ENCODE assay signal across 23 mouse cellular contexts in the genomic region with DNA sequence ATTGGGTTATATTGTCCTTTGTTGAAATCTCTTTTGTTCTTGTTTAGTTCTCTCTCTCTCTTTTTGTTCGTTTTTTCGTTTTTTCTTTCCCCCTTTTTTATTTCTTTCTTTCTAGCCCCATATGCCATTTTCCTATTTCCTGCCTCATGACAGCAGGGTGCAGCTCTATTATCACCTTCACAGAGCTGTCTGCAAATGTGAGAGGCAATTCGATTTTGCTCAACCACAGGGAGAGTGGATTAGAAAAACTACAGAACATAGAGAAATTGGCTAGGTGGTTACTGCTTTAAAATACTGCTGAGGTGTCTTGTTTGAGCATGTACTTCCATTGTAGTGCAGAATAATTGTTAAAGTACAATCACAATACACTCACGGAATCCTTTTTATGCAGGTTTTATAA. TPM values are rescaled to one million over a fixed set of nuclear protein-coding genes. Genes with fewer than 3 reads are reported as not detected.
DNase-seq lines count a peak whose midpoint lies in the region; ATAC-seq and TF ChIP-seq lines count a peak whose summit lies in the region.
"Had no signal": no experiment of that assay in that cellular context is flagged by ENCODE, and none has a peak within 500 bp of the region (broad histone marks: within the 10 kb centered on the region; RNA-seq: fewer than 3 reads in every experiment).

No protein-coding gene starts in this region.

- no peaks in the 10 kb centered on the region for H3K36me3 ChIP-seq in midbrain, embryonic 11.5 days (ENCODE audit: control insufficient read depth, insufficient read depth, low read length)
- H3K36me3 ChIP-seq in midbrain, embryonic 14.5 days (ENCODE audit: control insufficient read depth, insufficient read depth, low read length), result no peaks in the 10 kb centered on the region
- H3K36me3 ChIP-seq in forebrain, embryonic 12.5 days (replicated peaks), result 0 out of 2 replicates have a peak, but pooled peaks cover 3% of the 10 kb centered on the region
- no peaks in the 10 kb centered on the region for H3K36me3 ChIP-seq in neural tube, embryonic 14.5 days (ENCODE audit: control insufficient read depth, insufficient read depth, low read length)
- H3K36me3 ChIP-seq: limb, embryonic 15.5 days had no signal

- H3K27me3 ChIP-seq in midbrain, embryonic 11.5 days (ENCODE audit: control insufficient read depth, insufficient read depth, low read length), result no peaks in the 10 kb centered on the region
- H3K27me3 ChIP-seq in midbrain, embryonic 14.5 days (ENCODE audit: control insufficient read depth, insufficient read depth, low read length), result no peaks in the 10 kb centered on the region
- H3K27me3 ChIP-seq in forebrain, embryonic 12.5 days, result no peaks in the 10 kb centered on the region
- no peaks in the 10 kb centered on the region for H3K27me3 ChIP-seq in neural tube, embryonic 14.5 days (ENCODE audit: control insufficient read depth, insufficient read depth, low read length)
- H3K27me3 ChIP-seq: heart, embryonic 12.5 days; limb, embryonic 15.5 days; liver, embryonic 15.5 days; megakaryocyte, embryonic 14.5 days had no signal

- DNase-seq in cerebellum, adult 8-10 months, result peak; percentile 17
- DNase-seq in cerebellum, adult 11 months, result no peak
- peak; percentile 8 for DNase-seq in midbrain, embryonic 11.5 days (ENCODE audit: low spot score, missing footprints)
- no peak for DNase-seq in midbrain, embryonic 14.5 days
- DNase-seq in right cerebral cortex, postnatal 14 days, result no peak
- no peak for DNase-seq in lung, adult 2 months
- DNase-seq: cerebellum, postnatal 36 days; gastrocnemius, postnatal 10 days; heart, adult 11 months; kidney, adult 2 months; kidney, postnatal 14 days; retina, postnatal 1 day; right cerebral cortex, postnatal 4 days had no signal

- no peak for TF ChIP-seq CTCF in lung, adult 2 months (IDR thresholded peaks at IDR 0.05; ENCODE audit: insufficient read depth, low read length)

- H3K4me3 ChIP-seq in midbrain, embryonic 11.5 days (ENCODE audit: low read depth, low read length), result no peak overlapping the region
- H3K4me3 ChIP-seq in midbrain, embryonic 14.5 days (replicated peaks; ENCODE audit: low read depth, low read length), result no peak overlapping the region
- H3K4me3 ChIP-seq in forebrain, embryonic 12.5 days (replicated peaks), result no peak overlapping the region
- no peak overlapping the region for H3K4me3 ChIP-seq in neural tube, embryonic 14.5 days (ENCODE audit: low read depth, low read length)
- H3K4me3 ChIP-seq in lung, adult 2 months (replicated peaks; ENCODE audit: extremely low read depth, low read depth, low read length), result no peak overlapping the region
- H3K4me3 ChIP-seq: heart, embryonic 12.5 days; limb, embryonic 15.5 days; liver, embryonic 15.5 days; megakaryocyte, embryonic 14.5 days had no signal

- ATAC-seq in midbrain, embryonic 11.5 days (ENCODE audit: low FRiP score), result no peak
- ATAC-seq in midbrain, embryonic 14.5 days (ENCODE audit: low FRiP score, low TSS enrichment), result no peak
- peak; percentile 68; the same call in 1 of the 2 replicates for ATAC-seq in forebrain, embryonic 12.5 days (ENCODE audit: low FRiP score)
- no peak for ATAC-seq in neural tube, embryonic 14.5 days (ENCODE audit: low read depth)
- ATAC-seq: lung, postnatal 0 days had no signal

- H3K4me1 ChIP-seq in midbrain, embryonic 11.5 days (ENCODE audit: control insufficient read depth, insufficient read depth, low read length), result no peaks in the 10 kb centered on the region
- no peaks in the 10 kb centered on the region for H3K4me1 ChIP-seq in midbrain, embryonic 14.5 days (ENCODE audit: control insufficient read depth, insufficient read depth, low read length)
- peaks cover 11% of the 10 kb centered on the region for H3K4me1 ChIP-seq in forebrain, embryonic 12.5 days
- no peaks in the 10 kb centered on the region for H3K4me1 ChIP-seq in neural tube, embryonic 14.5 days (ENCODE audit: control insufficient read depth, insufficient read depth, low read length)
- no peaks in the 10 kb centered on the region for H3K4me1 ChIP-seq in lung, adult 2 months (ENCODE audit: control insufficient read depth, insufficient read depth, low read length)
- H3K4me1 ChIP-seq: heart, embryonic 12.5 days; limb, embryonic 15.5 days; megakaryocyte, embryonic 14.5 days had no signal

- no peaks in the 10 kb centered on the region for H3K9me3 ChIP-seq in midbrain, embryonic 11.5 days (ENCODE audit: control insufficient read depth, low read length)
- no peaks in the 10 kb centered on the region for H3K9me3 ChIP-seq in midbrain, embryonic 14.5 days (ENCODE audit: control insufficient read depth, low read length)
- no peaks in the 10 kb centered on the region for H3K9me3 ChIP-seq in forebrain, embryonic 12.5 days
- no peaks in the 10 kb centered on the region for H3K9me3 ChIP-seq in neural tube, embryonic 14.5 days (ENCODE audit: control insufficient read depth, low read length)
- H3K9me3 ChIP-seq: G1E; heart, embryonic 12.5 days; limb, embryonic 15.5 days; liver, embryonic 15.5 days; megakaryocyte, embryonic 14.5 days had no signal

- no peak overlapping the region for H3K4me2 ChIP-seq in midbrain, embryonic 11.5 days
- H3K4me2 ChIP-seq in midbrain, embryonic 14.5 days (ENCODE audit: low read length), result no peak overlapping the region
- no peak overlapping the region for H3K4me2 ChIP-seq in forebrain, embryonic 12.5 days
- H3K4me2 ChIP-seq in neural tube, embryonic 14.5 days (ENCODE audit: low read depth, low read length), result no peak overlapping the region
- H3K4me2 ChIP-seq: heart, embryonic 12.5 days; limb, embryonic 15.5 days; liver, embryonic 15.5 days had no signal

- 77% methylated on average over 4 of the region's 4 CpGs for WGBS in midbrain, embryonic 11.5 days
- WGBS in midbrain, embryonic 14.5 days, result 65% methylated on average over 4 of the region's 4 CpGs
- WGBS in forebrain, embryonic 12.5 days, result 28% methylated on average over 4 of the region's 4 CpGs
- WGBS in neural tube, embryonic 14.5 days, result 46% methylated on average over 4 of the region's 4 CpGs
- 71% methylated on average over 4 of the region's 4 CpGs for WGBS in lung, adult 2 months

- no peak overlapping the region for H3K27ac ChIP-seq in midbrain, embryonic 11.5 days (ENCODE audit: low read depth, low read length)
- H3K27ac ChIP-seq in midbrain, embryonic 14.5 days (replicated peaks; ENCODE audit: low read depth, low read length), result no peak overlapping the region
- peak overlapping the region; percentile 37 for H3K27ac ChIP-seq in forebrain, embryonic 12.5 days
- H3K27ac ChIP-seq in neural tube, embryonic 14.5 days (ENCODE audit: low read depth, low read length), result 0 out of 2 replicates have a peak overlapping the region, but pooled peaks have one; percentile 44
- H3K27ac ChIP-seq: limb, embryonic 15.5 days; liver, embryonic 15.5 days had no signal

- H3K9ac ChIP-seq in midbrain, embryonic 11.5 days (ENCODE audit: low read length), result no peak overlapping the region
- H3K9ac ChIP-seq in midbrain, embryonic 14.5 days (replicated peaks; ENCODE audit: low read length), result no peak overlapping the region
- no peak overlapping the region for H3K9ac ChIP-seq in forebrain, embryonic 12.5 days
- no peak overlapping the region for H3K9ac ChIP-seq in neural tube, embryonic 14.5 days (replicated peaks; ENCODE audit: low read depth, low read length)
- H3K9ac ChIP-seq: heart, embryonic 12.5 days; limb, embryonic 15.5 days; liver, embryonic 15.5 days had no signal

- no peak for TF ChIP-seq POLR2A in lung, adult 2 months (IDR thresholded peaks at IDR 0.05; ENCODE audit: borderline replicate concordance, extremely low read depth, low read depth, low read length)

RNA-seq across cellular contexts. Expression of a gene that starts 37.2 kb away (rescaled TPM):
- polyA plus RNA-seq in midbrain, embryonic 11.5 days (2014; fragmentation: Nextera tagmentation; extraction: Ambion mirVana), result 0.52 and 2.1 TPM in 2 replicates
- polyA plus RNA-seq in midbrain, embryonic 14.5 days (2014; fragmentation: Nextera tagmentation; extraction: Ambion mirVana), result 1.1 TPM in 2 replicates
- polyA plus RNA-seq in forebrain, embryonic 12.5 days (2016; fragmentation: Nextera tagmentation; extraction: Ambion mirVana), result 42.2 and 45.3 TPM in 2 replicates
- 0.16 and 0.19 TPM in 2 replicates for polyA plus RNA-seq in neural tube, embryonic 14.5 days (2014; fragmentation: Nextera tagmentation; extraction: Ambion mirVana)
- 0.07 and 0.09 TPM in 2 replicates for polyA plus RNA-seq in lung, adult 2 months (2012; rRNA removed)
- polyA plus RNA-seq: heart, embryonic 12.5 days; stomach, embryonic 16.5 days; urinary bladder, adult 2 months had no signal

RNA-seq across cellular contexts. Expression of a gene that starts 54.0 kb away (rescaled TPM):
- polyA plus RNA-seq in midbrain, embryonic 11.5 days (2014; fragmentation: Nextera tagmentation; extraction: Ambion mirVana), result 269 and 271 TPM in 2 replicates
- 205 and 241 TPM in 2 replicates for polyA plus RNA-seq in midbrain, embryonic 14.5 days (2014; fragmentation: Nextera tagmentation; extraction: Ambion mirVana)
- polyA plus RNA-seq in forebrain, embryonic 12.5 days (2016; fragmentation: Nextera tagmentation; extraction: Ambion mirVana), result 265 and 271 TPM in 2 replicates
- 222 and 226 TPM in 2 replicates for polyA plus RNA-seq in neural tube, embryonic 14.5 days (2014; fragmentation: Nextera tagmentation; extraction: Ambion mirVana)
- polyA plus RNA-seq in lung, adult 2 months (2012; rRNA removed), result 7.3 and 15.0 TPM in 2 replicates

Comparison
In these comparisons a context has a peak if more than half of its experiments do, and no peak if none do; other contexts are left out.
1. DNase-seq: peak in cerebellum, adult 8-10 months (single experiment) and midbrain, embryonic 11.5 days (single experiment); none in cerebellum, adult 11 months (single experiment), midbrain, embryonic 14.5 days (single experiment), right cerebral cortex, postnatal 14 days (single experiment) and lung, adult 2 months (single experiment).
2. H3K27ac ChIP-seq: peak in forebrain, embryonic 12.5 days (single experiment) and neural tube, embryonic 14.5 days (single experiment); none in midbrain, embryonic 11.5 days (single experiment) and midbrain, embryonic 14.5 days (single experiment).
3. RNA of a gene that starts 37.2 kb away (polyA plus RNA-seq): 42.2 to 45.3 TPM in forebrain, embryonic 12.5 days; 0.52 to 2.1 TPM in midbrain, embryonic 11.5 days, 1.1 TPM in midbrain, embryonic 14.5 days, 0.16 to 0.19 TPM in neural tube, embryonic 14.5 days and 0.07 to 0.09 TPM in lung, adult 2 months; every median in the first group is over 10 times any median in the second.
4. RNA of a gene that starts 54.0 kb away (polyA plus RNA-seq): 265 to 271 TPM in forebrain, embryonic 12.5 days, 269 to 271 TPM in midbrain, embryonic 11.5 days, 205 to 241 TPM in midbrain, embryonic 14.5 days and 222 to 226 TPM in neural tube, embryonic 14.5 days; 7.3 to 15.0 TPM in lung, adult 2 months; every median in the first group is over 10 times any median in the second.